Mouse (Mus musculus): ENCODE measurements around the gene Myo10.

Myo10 gene

DNA sequence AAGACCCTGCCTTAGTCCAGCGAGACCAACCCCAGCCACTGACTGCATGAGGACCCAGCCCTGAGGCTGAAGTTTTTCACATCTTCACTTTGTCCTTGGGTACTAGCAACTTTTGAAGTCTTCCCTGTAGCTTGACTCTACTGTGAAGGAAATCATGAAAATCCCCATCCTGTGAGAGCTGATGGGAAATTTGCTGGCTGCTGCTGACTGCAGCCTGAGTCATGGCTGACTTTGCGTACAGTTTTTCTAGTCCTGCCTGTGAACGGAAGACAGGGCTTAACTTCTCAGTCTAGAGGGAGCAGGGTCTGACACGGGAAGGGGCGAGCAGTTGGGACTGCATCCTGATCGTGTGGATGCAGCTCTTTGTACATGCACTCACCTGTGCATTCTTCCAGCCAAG is 30.6 kb downstream of the Myo10 start:
- DNase-seq (ENCODE audit: low spot score): no peak

DNA sequence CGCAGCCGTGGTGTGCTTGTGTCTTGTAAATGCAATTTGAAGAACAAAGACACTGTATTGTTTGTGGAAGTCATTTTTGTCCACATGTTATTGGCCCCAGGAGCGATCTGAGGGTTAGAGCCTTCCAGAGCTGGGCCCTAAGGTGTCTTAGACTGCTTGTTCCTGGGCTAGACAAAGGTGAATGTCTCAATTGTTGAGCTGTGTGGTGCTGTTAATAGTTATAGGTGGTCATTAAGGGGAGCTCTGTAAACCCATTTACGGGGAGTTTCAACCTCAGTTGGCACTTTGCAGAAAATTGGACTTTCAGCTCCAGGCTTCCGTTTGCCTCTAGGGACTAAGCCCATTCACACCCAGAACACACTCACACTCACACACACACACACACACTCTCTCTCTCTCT is 31.4 kb downstream of the Myo10 start:
- no peak for DNase-seq (ENCODE audit: low spot score)

DNA sequence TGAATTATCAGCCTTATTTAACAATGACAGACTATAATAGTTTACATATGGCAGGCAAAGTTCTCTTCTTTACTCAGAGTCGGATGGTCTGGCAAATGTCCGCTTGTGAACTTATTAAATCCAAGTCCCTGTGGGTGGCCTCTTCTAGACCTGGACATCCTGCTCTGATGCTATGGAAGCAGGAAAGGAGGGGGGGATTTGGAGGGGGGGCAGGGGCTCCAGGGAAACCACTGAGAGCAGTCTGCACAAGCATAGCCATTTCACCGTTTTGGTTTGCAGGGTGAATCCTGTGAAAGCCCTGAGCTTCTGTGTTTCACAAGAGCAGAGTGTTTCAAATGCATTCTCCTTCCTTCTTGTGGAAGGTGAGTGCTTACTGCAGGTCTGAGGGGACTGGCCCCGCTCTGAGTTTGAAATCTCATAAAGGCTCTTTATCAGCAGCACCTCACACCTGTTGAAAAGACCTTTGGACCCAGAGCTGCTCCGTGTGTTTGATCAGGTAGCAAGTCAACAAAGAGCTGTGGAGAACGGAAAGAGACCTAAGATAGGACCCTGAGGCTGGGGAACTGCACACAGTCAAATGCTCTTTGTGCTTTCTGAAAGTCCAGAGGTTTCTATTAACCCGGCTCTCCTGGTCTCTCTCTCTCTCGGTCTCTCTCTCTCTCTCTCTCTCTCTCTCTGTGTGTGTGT is 40.7 kb downstream of the Myo10 start:
- no peak for DNase-seq (ENCODE audit: low spot score)

DNA sequence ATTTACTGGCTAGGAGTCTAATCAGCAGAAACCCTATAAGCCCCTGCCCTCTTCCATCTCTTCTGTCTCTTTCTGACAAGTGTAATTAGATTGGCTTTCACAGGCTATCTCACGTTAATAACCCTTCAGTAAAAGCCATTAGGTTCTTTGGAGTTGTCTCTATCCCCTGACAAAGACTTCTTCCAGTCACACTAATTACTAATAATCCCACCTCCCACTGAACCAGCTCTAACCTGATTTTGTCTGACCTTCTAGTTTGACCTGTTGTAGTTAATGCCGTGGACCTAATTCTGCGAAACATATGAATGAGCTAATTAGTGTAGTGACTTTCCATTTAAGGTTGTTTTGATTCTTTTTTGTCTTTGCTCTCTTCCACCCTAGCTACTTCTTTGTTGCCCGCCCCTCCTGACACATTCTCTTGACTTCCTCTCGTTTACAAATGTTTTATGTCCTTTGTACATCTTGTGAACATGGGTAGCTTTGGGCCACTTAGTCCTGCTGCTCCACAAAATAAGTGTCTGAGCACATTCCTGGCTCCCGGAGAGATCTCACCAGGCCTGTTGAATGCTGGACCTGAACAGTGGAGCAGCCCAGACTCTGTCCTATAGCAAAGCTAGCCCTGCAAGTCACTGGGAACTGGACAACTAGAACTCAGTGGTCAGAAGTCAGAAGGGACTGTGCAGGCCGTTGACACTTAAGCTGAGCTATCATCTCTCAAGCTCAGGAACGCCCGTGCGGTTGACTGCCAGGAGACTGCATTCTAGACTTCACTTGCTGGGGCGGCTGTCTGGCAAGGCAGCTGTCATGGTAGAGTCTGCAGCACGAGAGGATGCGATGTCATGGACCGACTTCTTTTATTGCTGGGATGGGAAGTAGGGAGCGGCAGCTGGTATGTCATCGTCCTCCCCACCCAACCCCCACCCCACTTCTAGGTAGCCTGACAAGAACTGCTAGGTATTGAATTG is 47.2 kb downstream of the Myo10 start:
- no peak for DNase-seq (ENCODE audit: low spot score)

DNA sequence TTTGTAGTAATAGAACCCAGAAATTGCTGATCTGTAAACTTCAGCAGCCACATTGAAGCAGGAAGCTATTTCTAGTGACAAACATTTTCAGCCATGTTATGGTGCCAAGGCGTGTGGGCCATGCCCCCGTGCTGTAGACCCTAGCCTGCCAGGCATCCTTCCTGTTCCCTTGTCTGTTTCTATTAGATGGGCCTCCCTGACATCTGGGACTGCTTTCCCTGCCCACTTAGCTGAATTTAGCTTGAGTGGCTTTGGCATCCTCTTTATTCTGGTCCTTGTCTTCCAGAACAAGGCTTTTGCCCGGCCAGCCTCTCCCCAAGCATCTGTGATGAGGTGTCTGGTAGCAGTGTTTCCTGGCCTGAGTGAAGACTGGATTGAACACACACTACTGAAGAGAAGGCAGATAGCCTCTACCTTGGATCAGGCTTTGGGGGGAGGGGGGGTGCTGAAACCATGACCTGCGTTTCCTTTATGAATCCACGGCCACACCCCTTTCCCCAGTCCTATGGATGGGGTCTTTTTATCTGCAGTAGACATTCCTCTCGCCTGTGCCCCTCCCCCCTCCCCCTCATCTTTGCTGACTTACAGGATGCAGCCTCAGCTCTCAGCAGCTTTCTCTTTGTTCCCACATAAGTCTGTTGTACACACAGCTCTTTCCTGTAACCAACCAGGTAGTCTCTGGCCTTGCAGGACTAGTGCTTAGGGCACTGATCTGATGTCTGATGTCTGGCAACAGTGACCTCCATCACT is 51.1 kb downstream of the Myo10 start:
- DNase-seq (ENCODE audit: low spot score): no peak

DNA sequence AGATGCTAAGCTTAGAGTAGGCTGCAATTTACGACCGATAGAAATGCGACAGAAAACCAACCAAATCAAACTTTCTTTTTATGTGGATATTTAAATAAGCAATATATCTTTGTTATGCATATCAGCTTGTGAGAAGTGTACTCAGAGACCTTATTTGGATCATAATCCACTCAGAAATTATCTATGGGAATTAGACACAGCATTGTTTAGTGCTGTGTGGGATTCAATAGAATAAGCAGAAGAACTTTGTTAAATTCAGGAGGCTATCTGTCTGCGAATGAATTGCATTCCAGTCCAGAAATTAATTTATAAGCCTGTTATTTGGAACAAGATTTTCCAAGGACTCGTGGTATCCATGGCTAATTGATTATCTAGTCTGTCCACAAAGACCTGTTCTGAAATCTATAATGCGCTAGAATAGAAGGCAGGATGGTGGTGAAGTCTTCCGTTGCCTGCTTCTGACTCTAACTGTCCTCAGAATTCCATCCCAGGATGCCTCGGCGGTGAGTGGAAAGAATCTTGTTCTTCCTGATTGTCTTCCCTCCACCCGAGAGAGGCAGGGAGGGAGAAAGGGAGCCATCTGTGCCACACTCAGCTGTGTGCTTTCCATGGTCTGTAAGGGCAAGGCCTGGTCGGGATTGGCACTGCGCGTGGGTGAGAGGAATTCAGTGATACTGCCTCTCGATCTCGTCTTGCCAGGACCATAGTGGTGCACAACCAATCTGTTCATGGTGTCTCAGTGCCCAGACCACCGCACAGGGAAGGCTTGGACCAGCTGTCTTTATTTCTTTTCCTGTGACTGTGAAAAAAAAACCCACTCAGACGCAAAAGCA is 52.0 kb downstream of the Myo10 start:
- no peak for DNase-seq (ENCODE audit: low spot score)

DNA sequence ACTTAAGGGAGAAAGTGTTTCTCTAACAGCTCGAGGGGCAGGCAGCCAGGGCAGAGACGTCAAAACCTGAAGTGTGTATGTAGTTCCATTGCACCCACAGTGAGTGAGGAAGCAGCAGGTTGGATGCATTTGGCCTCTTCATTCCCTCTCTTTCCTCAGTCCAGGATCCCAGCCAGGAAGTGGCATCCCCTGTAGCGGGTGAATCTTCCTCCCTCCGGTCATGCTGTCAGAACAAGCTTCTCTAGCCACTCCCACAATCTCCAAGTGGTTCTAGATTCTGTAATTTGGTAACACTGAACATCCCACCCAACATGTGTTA is 52.6 kb downstream of the Myo10 start:
- DNase-seq (ENCODE audit: low spot score): no peak

DNA sequence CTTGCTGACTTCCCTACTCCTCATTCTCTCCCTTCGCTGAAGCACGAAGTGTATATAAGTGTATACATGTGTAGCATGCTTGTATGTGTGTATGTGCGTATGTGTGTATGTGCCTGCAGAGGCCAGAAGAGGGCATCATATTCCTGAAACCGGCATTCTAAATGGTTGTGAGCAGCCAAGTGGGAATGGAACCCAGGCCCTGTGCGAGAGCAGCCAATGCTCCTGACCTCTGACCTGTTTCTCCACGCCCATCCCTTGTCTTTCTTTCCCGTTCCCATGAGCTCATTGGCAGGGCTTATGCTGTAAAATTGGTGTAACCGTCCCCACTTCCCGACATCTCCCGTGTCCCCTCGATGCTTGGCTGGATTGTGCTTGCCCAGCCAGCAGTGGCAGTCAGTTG is 53.0 kb downstream of the Myo10 start:
- DNase-seq (ENCODE audit: low spot score): no peak

DNA sequence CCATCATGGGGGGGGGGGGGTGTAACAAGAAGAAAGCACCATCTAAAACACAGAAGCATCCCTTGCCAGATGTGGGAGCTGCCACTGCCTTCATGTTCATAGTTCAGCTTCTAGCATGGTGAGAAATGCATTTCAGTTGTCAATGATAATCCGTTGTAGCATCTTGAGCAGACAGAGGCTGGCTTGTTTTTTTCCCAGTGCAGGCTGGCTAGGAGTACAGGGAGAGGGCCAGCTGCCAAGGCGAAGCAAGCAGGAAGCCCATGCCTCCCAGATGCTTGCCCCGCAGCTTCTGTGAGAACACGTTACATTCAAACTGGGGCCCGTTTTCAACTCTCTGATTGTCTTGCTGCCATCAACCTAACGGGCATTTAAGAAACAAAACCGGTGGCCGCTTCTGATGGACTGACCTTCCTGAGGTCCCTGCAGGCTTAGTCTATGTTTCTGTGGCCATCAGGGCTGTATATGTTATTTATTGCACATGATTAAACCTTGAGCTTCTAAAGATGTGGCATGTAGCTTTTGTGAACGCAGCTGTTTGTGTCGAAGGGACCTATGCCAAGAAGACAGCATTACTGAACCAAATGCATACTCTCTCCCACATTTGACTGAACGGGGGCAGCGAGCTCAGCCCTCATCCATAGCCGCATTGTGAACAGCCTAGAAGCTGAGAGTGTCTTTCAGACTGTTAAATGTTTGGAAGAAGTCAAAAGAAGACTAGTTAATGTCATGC is 53.9 kb downstream of the Myo10 start:
- no peak for DNase-seq (ENCODE audit: low spot score)

DNA sequence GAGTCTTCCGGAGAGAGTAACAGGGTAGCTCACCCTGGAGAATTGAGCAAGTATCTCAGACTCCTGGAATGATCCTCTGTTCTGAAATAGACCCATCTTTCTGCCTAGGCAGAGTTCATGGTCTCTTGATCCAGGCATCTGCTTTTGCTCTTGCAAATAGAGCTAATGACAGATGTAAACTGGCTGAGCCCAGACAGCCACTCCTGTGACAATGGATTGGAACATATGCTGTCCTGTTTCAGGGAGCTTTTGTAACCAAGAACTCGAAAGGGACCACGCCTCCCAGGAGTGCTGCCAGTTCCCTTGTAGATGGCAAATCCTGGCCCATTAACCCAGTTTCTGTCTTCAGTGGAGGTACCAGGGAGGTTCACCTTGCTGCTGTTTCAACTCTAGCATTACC is 56.8 kb downstream of the Myo10 start:
- DNase-seq (ENCODE audit: low spot score): no peak

DNA sequence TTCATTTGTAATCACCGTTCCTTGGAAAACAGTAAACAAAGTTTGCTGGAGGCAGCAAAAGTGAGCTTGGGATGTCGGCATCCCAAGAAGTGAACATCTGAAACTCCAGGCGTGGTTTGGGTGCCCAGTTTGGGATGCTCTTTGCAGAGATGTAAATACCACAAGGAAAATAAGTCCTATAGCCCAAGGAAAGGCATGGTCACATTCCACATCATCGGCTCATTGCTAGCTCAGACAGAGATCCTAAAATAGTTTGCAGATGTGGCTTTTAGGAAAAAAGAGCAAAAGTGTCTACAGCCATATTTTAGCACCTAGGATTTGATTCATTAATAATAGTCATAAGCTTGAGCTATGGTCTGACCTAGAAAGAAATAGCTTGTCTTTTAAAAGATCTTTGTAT is 57.3 kb downstream of the Myo10 start:
- DNase-seq (ENCODE audit: low spot score): no peak

DNA sequence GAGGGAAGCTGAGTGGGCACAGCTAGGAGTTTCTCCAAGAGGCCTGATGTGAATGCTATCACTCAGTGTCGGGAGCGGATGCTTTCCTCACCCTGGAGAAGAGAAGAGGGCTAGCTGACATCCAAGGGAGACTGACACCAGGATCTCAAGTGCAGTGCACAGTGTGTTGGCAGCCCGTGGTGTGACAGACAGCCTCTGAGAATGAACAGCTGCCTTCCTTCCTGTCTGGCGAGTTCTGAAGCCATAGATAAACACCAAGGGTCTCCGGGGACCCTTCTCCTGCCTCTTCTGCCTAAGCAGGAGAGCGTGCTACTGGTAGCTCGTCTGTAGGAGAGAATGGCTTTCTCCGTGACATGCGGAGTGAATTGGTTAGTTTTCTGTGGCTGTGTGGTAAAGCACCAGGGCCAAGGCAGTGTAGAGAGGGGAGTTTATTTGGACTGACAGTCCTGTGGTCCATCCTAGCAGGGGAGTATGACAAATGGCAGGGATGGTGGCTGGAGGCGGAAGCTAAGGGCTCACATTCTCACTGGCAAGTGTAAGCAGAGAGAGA is 58.0 kb downstream of the Myo10 start:
- DNase-seq (ENCODE audit: low spot score): no peak

DNA sequence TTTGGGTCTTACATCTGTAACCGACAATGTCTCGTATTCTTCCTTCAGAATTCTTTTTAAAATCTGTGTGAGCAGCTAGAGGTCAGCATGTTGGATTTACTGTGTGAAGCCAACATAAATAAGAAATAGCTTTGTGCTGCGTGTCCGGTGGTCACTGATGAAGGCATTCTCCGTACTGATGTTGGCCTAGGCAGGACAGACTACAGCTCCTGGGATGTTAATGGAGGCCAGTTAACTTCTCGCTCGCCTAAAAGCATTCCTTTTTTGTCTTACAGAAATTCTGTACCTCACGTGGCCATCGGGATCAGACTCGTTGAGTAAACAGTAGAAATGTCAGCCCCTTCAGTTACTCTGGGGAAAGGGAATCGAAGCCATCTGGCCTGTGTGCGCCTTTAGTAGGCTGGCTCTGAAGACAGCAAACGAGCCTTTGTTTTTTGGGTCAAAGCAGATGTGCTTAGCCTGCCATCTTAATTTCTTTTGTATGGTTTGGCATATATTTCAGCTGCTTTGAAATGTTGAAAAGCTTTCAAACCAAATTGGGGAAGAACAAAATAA is 60.7 kb downstream of the Myo10 start:
- no peak for DNase-seq (ENCODE audit: low spot score)

DNA sequence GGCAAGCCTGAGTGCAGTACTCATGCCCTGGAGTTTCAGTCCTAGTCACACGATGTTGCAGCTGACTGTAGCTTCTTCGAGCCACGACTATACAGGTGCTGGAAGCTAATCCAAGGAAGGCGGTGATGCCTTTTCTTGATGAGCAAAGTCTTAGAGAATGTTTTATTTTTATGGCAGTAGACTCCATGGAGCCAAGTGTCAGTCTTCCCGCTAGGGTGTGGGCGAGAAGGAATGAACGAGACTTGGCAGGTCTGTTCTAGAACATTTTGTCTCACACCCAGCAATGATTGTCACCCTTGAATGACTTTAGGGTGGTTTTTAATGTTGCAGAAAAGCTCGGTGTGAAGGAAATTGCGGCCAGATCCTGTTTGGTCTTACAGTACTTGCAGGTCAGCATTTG is 62.9 kb downstream of the Myo10 start:
- DNase-seq (ENCODE audit: low spot score): no peak

DNA sequence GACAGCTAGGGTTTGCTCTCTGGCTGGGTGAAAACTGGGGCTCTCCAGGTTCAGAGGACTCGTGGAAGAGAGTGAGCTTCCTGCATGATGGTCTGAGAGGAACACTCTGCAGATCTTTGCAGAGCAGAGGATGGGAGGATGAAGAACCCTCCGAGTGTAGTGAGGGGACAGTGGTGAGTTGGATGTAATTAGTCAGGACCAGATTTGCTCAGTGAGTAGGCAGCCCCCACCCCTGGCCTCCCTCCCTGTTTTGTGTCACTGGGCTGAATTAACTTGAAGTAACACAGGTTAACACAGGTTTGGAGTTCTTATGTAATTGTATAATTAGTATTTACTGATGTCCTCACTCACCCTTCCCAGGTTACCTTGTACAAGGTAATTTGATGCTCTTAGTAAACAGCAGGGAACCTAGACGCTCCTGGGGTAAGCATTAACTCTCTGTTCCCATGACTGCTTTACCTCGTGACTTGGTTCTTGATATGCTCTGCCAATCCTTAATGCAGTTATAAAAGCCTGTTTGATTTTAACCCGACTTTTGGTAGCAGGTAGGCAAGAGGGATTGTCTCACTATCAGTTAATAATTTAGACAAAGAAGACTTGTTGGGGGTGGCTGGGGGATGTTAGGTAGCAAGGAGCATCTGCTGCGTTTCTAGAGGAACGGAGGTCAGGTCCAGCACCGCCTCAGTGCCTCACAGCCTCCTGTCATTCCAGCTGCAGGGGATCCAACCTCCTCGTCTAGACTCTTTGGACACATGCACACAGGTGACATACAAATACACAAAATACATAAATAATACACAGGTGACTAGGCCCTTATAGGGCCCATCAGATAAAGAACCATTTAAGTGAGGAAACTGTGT is 66.3 kb downstream of the Myo10 start:
- DNase-seq (ENCODE audit: low spot score): no peak

DNA sequence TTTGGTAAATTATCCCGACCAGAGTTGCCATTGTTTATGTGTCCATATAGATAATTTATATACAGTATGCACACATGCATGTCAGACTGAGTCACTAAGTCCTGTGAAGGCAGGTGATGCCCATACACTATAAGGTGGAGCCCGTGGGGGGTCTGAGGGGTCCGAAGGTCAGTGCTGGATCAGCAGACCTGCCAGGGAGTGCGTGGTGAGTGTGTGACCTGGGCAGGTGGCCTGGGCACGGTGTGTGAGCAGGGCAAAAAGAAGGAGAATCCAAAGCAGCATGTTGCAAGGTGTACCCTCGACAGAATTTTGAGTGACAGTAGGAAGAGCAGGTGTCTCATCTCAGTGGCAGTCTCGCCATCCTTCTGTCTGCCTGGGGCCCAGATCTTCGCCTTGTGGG is 67.2 kb downstream of the Myo10 start:
- no peak for DNase-seq (ENCODE audit: low spot score)

DNA sequence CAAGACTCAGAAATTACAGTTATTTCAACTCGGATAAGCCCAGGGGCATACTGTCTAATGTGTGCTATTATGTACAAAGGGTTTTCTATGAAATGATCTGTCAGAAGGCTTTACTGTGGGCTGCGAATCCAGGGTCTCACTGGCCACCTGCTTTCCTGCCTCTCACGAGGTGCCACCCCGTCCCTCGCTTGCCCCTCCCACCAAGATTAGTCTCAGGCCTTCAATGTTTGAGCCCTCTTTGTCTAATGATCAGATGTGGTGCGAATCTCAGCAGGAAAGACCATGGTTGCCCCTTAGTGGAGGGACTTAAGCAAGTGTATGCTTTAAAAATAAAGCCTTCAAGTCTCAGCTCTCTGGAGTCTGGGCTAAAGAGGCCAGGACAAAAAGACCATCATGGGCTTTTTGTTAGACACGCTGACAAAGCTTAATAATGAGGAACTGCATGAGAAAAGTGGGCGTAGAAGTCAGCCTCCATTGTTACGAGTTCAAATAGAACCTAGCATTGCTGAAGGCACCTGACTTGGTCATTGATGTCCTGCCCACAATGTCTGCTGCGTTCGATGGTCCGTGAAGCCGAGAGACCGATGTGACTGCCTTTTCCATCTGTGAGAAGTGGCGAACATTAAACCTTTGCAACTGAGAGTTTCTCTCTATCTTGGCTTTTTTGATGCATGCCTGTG is 67.9 kb downstream of the Myo10 start:
- DNase-seq (ENCODE audit: low spot score): no peak

DNA sequence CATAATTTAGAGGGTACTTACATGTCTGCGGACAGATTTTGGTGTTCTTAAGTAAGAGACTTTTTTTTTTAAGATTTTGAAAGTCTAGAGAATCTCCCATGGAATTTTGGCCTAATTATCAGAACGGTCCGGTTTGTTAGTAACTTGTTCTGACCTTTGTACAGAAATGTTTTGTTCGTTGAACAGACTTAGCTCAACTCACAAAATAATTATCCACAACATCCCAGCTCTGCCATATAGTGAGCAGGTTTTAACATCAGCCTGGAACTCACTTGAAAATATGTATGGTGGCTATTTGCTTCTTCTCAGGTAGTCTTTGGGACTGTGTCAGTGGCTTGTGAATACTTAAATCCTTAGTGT is 68.4 kb downstream of the Myo10 start:
- no peak for DNase-seq (ENCODE audit: low spot score)

DNA sequence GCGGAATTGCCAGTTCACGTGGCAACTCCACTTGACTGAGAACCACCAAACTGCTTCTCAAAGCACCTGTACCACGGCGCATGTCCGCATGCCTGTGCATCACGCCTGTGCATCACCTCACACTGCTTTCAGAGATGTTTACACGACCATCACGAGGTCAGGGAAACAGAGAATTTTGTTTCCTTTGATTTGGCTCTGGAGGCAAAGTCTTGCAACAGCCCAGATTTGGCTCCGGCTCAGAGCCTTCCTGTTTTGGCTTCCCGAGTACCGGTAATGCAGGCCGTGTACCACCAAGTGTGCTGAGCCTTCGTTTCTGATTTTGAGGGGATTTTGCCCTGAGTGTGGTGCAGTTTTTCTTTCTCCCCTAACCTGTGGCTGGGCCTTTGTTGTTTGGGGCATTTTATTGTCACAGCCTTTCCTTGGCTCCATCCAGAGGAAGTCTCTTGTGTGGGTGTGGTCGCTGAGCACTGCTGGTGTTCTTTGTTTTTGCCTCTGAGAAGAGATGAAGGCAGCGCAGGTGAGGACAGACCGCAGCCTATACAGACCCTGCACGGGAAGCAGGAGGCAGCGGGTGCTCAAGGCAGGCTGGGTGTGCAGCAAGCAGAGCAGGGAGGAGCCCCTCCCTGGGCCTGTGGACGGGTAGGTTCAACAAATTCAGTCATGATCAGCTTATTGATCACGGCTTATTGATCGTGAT is 70.1 kb downstream of the Myo10 start:
- peak; percentile 48 for DNase-seq (ENCODE audit: low spot score)

Measured in T-cell, adult 2 months (primary cell).